Mouse (Mus musculus): ENCODE measurements around the gene Tiprl.

Tiprl gene

DNA sequence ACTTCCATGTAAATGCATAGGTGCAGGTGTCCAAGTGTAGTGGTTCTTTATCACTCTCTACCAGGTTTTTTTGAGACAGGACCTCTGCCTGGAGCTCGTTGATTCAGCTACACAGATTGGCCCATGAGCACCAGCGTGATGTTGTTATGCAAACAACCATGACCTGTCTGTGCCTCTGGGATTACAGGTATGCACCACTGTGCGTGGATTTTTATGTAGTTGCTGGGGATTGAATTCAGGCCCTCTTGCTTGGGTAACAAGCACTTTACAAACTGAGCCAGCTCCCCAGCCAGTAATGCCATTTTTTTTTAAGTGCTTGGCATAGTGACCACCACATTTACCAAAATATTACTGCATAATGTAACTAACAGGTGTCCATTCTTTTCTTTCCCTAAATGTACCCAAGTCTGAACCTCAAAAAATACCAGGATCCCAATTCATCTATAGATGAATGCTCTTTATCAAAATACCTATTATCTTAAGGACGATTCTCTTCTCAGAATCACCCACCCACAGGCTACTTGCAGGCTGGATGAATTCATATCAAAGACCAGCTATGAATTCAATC is 35.3 kb downstream of the Tiprl start:
- CTCF ChIA-PET = no interaction called here

DNA sequence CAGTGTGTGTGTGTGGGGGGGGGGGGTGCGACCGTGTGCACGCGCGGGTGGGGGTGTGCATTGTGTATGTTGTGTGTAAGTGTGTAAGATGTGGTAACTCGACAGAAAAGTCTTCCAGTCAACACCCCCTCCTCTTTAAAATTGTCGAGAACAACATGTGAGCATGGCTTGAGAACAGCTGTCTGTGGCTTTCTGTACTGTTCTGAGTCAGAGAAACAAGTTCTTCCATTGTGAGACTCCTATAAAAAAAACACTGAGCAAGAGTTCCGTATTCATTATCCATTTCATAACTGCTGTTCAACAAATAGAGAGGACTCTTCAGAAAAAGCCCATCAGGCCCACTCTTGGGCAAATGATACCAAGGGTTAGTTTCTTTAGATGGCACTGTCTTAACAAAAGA is 36.0 kb downstream of the Tiprl start:
- CTCF ChIA-PET = no interaction called here

DNA sequence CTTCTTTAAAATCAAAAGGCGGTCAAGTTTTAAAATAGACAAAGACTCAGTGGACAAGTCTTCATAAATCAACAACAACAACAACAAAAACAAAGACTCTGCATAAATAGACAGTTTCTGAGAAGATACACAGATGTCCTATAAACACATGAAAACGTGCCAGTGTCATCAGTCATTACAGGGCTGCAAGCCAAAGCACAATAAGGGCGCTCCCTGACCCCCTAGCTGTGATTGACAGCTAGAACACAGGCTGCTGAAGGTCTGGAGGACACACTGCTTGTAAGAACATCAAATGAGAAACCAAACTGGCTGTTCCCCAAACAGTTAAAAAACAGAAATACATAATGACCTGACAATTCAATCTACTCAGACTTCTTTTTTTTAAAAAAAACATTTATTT is 37.2 kb downstream of the Tiprl start:
- CTCF ChIA-PET = no interaction called here

DNA sequence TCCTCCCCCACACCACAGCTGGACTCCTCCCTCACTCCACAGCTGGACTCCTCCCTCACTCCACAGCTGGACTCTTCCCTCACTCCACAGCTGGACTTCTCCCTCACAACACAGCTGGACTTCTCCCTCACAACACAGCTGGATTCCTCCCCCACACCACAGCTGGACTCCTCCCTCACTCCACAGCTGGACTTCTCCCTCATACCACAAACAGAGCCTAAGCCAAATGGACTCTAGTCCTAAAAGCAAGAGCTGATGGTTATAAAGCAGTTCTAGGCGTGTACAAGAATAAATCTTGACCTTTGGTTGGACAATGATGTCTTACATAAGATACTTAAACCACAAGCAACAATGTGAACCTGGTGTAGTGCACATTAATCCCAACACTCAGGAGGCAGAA is 37.8 kb downstream of the Tiprl start:
- CTCF ChIA-PET = interaction anchor here (0.7 kb wide), 1 partner anchor 13 kb away, joined by 4 read pairs; no protein-coding TSS in a partner anchor

DNA sequence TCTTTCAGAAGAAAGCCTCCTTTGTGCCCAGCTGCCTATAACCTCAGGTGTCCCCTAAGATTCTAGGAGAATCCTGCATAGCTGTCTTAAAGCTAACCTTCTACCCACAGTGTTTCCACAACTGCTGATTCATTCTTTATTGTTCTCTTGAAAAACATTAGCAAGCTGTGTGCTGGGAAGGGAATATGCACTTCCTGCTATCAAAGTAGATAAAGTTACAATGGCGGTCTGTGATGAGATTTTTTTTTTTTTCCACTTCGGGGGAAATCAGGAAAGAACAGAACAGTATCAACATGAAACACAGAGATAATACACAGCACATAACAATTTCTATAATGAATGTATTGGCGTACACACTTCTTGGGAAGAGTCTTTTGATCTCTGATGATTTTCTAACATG is 38.9 kb downstream of the Tiprl start:
- CTCF ChIA-PET = no interaction called here

DNA sequence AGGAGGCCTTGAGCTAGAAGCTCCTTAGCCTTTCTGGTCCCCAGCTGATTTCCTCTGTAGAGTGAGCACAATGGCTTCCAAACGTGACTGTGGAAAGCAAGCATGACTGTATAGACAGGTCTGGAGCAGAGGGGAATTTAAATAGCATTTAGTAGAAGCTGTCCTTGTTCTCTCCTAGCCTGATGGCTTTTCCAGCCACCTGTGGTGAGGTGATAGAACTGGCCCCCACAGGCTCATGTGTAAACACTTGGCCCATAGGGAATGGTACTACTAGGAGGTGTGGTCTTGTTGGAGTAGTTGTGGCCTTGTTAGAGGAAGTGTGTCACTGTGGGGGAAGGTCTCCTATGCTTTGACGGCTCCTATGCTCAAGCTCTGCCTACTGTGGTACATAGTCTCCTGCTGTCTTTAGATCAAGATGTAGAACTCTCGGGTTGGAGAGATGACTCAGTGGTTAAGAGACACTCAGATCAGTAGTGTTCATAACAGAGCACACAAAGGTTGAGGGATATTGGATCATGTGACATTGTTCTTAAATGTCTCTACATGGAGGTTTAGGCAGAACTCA is 41.3 kb downstream of the Tiprl start:
- CTCF ChIA-PET = interaction anchor here (0.8 kb wide), 1 partner anchor 30 kb away, joined by 3 read pairs; no protein-coding TSS in a partner anchor

DNA sequence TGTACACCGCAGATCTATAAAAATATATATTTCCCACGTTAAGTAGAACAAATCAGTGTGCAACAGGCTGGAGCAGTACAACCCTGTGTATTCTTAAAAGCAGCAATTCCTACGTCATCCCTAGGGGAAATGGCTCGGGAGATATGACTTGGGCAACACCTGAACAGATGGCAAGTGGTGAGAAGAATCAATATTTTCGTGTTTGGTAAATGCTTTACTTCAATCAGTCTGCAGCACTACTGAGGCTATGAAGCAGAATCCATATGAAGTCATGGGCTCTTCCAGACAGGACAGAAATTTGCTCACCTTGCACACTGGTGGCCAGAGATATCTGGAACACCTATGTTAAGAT is 42.2 kb downstream of the Tiprl start:
- CTCF ChIA-PET = interaction anchor here (0.6 kb wide), 1 partner anchor 42 kb away, joined by 3 read pairs; no protein-coding TSS in a partner anchor

DNA sequence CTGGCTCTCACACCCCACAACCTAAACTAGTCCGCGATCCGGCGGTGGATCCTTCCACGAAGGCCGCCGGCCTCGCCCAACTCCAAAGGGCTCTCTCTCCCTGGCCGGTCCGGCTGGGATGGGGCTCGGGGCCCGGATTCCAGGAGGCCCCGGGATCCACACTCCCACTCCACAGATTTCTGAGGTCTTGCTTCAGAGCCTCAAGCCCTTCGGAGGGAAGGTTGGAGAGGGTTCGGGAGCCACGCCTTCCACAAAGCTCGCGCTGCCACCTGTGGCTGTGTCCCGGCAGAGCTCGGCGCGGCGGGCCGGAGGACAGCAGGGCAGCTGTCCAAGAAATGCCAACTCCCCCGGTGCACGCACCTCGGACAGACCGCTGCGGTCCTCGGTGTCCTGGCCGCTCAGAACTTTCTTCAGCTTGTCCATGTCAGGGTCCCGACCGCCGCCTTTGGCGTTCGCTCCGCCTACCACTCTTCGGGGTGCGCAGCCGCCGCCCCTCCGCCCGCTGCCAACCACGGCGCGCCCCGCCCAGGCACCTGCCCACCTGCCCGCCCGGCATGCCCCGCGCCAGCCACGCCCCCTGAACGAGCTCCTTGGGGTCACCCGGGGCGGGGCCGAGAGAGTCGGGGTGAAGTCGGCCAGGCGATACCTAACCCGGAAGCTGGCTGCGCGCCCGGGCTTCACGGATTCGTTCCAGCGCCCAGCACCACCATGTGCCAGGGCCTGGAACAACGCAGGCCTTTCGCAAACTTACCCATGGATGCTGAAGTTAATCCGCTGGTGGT is 42.7 kb downstream of the Tiprl start, which contains the start of gene Sft2d2:
Sft2d2 (minus strand) TSS at position 559 of the 782 bp plus-strand sequence.
- CTCF ChIA-PET = interaction anchor here (0.6 kb wide), 1 partner anchor 41 kb away, joined by 3 read pairs; no protein-coding TSS in a partner anchor

DNA sequence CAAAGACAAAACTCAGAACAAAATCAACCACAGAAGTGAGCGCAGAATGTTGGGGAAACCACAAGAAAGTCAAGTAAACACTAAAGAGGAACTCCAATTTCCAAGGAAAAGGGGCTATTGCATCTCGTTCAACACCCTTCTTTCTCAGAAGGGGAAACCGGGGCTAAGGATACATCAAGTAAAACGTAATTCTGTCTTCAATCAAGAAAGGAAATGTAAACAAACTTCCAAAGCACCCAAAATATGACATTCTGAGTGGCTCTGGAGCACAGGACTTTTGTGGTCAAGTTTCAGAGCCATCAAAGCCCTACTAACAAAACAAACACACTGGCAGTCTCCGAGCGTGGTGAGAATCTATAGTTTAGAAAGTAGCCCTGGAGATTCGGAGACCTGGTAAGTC is 43.4 kb downstream of the Tiprl start:
- CTCF ChIA-PET = no interaction called here

DNA sequence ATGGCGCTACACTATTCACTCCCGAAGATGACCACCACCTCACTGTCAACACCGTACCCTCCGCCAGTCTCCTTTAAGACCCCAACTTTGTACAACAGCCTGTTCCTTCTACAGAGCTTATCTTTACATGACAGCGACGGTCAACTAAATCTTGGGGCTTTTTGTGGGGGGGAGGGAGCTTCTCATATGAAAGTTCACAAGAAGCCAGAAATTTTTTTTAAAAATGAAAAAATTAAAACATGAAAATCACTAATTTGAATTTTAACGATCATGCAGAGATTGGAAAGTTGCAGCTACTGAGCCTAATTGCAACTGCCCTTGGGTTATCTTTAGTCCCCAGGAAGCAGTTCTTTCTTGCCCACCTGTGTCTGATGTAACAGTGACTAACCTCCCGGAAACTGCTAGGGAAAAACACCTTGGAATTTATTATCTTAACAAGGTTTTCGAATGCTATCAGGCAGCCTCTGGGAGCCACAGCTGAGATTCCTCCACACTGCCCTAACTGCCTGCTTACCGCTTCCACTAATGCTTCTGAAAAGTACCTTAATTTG is 44.0 kb downstream of the Tiprl start:
- CTCF ChIA-PET = interaction anchor here (0.6 kb wide), 1 partner anchor 18 kb away, joined by 5 read pairs; no protein-coding TSS in a partner anchor

DNA sequence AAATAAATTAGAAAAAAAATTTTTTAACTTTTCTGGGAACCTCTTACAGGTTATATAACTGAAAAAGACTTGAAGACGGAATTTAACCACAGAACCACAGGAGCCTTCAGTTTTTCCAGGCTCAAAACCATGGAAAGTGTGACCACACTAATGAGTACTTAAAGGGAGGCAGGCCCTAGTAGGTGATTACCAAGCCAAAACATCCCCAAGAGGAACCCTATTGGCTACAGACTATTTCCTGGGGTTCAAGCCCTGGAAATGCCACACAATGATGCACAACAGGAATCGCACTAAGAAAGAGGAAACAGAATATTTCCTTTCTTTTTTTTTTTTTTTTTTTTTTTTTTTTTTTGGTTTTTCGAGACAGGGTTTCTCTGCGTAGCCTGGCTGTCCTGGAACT is 44.7 kb downstream of the Tiprl start:
- CTCF ChIA-PET = no interaction called here

DNA sequence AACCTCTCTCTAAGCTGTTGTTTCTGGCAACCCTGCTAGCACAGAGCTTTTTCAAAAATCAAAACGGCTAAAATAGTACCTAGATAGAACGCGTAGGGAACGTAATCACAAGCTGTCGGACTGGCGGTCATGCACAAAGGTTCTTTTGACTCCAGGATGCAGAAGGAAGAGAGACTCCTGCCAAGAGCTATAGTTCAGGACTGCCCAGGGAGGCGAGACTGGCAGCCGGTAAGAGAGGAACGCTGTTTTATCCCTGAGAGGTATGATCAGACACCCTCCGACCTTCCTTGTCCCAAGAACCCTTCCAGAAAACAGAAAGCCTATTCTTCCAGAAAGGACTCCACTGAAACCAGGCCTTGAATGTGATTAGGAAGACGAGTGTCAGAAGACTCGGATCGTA is 45.2 kb downstream of the Tiprl start:
- CTCF ChIA-PET = no interaction called here

DNA sequence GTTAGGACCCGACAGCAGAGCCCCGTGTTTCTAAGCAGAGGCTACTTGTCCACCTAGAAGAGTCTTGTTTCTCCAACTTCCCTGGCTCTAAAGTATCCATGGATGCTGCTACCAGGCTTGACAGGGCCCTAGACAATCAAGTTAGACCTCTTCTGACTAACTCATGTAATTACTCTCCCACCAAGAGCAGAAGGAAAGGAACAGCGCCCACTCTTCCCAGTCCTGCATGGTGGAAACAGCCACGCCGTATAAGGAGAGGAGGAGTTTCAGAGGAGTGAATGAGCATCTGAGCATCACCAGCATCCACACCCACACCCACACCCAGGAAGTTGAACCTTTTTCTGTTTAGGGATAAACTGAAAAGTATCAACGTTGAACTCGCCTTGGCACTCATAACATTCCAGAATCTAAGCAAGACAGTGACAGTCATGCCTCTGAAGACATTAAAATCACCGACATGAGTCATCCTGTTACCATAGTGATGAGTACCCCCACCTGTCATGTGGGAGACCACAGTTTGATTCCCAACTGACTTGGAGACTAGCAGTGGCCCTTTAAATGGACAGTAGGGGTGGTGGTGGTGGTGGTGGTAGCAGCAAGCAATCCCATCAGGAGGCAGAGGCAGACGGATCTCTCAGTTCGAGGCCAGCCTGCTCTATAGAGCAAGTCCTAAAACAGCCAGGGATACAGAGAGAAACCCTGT is 46.1 kb downstream of the Tiprl start:
- CTCF ChIA-PET = no interaction called here

DNA sequence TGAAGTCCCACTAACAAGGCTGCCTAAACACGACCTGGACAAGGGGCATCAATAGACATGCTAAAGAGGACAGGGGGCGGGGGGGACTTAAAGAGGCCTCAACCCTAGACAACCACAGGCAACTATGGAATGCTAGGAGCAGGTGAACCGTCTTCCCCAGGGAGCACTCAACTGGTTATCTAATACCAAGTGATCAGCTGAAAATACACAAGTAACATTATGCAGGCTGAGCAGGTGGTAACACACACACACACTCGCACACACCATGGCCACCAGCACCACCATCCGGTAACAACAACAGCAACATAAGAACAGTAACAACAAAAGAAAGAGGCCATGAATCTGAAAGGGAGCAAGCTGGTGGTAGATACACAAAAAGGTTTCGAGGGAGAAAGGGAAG is 46.7 kb downstream of the Tiprl start:
- CTCF ChIA-PET = no interaction called here

DNA sequence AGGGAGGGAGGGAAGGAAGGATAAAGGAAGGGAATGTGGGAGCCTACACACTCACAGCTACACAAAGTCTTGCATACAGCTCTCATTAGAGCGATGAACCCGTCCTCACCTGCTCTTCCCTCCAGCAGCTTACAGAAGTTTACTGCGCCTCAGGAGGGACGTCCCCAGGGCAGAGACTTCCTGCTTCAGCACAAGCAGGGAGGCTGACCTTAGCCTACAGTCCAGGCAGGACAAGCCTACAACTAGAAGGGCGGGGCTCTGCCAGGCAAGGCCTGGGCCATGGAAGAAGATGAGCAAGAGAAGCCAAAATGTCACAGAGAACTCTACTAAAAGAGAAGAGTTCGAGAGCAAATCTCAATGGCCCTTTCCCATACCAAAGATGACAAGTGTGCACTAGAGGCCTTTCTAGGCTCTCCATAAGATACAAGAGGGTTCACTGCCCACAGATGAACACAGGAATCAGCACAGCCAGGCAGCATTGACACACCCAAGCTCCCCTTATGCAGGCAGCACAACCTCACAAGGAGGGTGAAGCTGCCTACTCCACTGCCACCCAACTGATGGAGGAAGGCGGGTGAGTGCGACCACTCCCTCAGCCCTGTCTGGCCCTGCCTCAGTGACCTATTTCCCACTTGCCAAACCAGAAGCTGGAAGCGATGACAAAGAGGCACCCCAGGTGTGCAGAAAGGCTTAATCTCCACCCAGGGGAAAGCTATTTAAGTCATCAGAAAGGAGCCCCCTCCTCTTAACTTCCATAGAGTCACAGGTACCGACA is 47.8 kb downstream of the Tiprl start:
- CTCF ChIA-PET = interaction anchor here (0.7 kb wide), 1 partner anchor 35 kb away, joined by 10 read pairs; no protein-coding TSS in a partner anchor

DNA sequence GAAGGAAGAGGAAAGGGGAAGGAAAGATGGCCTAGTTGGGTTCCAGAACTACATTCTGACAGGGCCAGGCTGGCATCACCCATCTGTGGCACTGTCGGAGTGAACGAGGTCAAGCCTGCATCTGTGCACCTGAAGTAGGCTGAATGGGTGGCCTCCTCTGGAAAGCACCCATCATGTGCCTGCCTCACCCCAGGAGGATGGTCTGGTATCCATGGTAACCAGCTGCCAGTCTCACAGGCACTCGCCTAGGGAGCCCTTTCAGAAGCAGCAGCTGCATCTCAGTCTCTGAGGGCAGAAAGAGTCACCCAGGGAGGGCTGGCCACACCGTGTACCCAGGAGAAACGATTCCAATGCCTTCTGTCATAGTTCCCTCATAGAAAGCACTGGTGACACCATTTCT is 49.4 kb downstream of the Tiprl start:
- CTCF ChIA-PET = no interaction called here

DNA sequence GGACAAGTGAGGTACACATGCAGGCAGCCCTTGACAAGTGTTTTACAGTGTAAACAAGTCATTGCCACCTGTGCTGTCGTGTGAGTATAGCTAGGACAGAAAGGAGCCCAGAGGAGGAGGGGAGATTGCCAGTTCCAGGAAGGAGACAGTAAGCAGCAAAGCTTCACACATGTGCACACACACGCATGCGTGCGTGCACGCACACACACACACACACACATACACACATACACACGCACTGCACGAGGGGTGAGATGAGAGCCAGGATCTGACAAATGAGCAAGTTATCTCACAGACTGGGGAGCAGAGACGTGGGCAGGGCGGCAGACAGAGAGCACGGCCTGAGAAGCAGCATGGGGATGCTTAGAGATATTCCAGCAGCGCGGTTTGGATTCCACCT is 50.3 kb downstream of the Tiprl start:
- CTCF ChIA-PET = no interaction called here

DNA sequence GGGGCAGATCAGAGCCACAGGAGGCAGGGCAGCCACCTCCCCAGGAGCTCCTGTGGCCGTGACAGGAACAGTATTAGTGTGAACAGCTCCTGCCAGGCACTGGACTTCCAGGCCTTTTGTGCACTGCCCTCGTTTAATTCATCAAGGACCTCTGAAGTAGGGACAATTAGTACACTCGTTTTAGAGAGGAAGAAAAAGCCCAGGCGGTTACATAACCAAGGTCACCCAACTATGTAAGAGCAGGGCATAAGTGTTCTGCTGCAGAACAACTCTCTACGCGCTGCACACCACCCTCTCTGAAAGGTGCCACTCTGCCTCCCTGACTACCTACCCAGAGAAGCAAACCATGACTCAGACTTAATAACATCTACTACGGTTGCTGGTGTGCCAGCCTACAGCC is 51.7 kb downstream of the Tiprl start:
- CTCF ChIA-PET = no interaction called here

DNA sequence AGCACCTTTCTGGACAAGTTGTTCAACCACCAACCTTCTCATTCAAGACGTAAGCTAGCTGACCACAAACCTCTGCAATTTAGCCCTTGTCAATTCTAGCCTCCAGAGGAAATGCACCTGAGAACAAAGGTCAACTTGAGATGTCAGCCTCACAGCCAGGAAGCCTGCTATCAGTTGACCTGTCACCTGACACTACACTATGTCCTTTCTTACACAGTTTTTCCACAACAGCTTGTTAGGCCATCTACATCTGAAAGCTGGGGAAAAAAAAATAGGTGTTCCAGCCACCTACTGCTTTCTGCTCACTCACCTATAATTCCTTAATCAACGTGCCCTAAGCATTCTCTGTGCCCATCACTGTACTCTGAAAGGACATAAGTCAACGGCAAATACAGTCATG is 52.6 kb downstream of the Tiprl start:
- CTCF ChIA-PET = interaction anchor here (0.6 kb wide), 1 partner anchor 10 kb away, joined by 4 read pairs; no protein-coding TSS in a partner anchor

DNA sequence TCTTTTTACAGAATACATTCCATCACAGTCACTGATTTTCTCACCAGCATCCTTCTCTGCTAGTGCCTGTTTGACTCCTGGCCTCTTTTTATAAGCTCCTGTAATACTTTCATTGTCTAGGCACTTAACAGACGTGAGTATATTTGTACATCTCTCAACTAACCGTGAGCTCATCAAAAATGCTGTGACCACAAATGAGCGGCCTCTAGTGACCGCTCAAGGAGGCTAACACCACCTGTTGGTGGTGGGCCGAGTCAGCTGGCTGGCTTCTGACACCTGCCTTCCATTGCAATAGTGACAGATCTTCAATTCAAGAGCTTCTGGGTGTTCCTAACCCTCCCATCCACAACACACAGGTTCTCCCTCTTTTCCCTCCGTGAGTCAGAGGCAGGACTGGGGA is 53.4 kb downstream of the Tiprl start:
- CTCF ChIA-PET = interaction anchor here (0.5 to 0.7 kb wide), 2 partner anchors 31 to 859 kb away, joined by 3 to 5 read pairs; no protein-coding TSS in a partner anchor

DNA sequence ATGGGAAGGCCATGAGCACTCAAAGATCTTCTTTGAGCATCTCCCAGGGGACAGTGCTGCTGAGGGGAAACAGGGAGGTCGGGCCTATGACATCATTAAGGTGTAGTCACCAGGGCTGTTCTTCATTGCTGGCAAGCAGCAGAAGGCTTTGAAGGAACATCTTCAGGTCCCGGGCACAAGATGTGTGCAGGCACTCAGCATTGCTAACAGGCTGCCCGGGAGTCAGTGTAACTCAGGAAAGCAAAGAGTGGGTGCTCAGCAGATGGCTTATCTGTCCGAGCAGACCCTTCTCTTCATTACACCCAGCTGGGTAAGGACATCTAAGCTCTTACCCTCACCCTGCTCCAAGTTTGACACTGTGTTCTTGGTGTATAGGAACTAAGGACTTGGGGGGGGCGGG is 57.5 kb downstream of the Tiprl start:
- CTCF ChIA-PET = no interaction called here

All from spleen, embryonic (tissue).